Mouse (Mus musculus): ENCODE results near the gene Bmp2k. TPM values are rescaled to one million over a fixed set of nuclear protein-coding genes. Genes with fewer than 3 reads are reported as not detected.
A peak's percentile ranks its signal among the peaks of the same experiment; 100 is the strongest.

Bmp2k gene
- polyA plus RNA-seq, 1 experiment from 2014 or later, result 15.0 TPM

- ATAC-seq (ENCODE audit: insufficient read depth, low FRiP score, low read depth), result no peak; the same call in 1 of the 2 replicates
- WGBS, result 55% methylated on average over 8 of the region's 8 CpGs
- H3K36me3 ChIP-seq, result no peaks in the 10 kb centered on the region
- no peaks in the 10 kb centered on the region for H3K9me3 ChIP-seq
- H3K27me3 ChIP-seq (replicated peaks), result no peaks in the 10 kb centered on the region
- no peak overlapping the region for H3K27ac ChIP-seq
- no peak overlapping the region for H3K9ac ChIP-seq
- peaks cover 8% of the 10 kb centered on the region for H3K4me1 ChIP-seq
- no peak overlapping the region for H3K4me2 ChIP-seq
- H3K4me3 ChIP-seq (replicated peaks), result no peak overlapping the region
Measured at GRCm38 (mm10) chr5:96962252-96962933, 35.1 kb upstream of the Bmp2k start.

GRCm38 (mm10) chr5:96962934-96963301 is 34.6 kb upstream of the Bmp2k start:
- no peak overlapping the region for H3K4me2 ChIP-seq
- peaks cover 8% of the 10 kb centered on the region for H3K4me1 ChIP-seq
- no peaks in the 10 kb centered on the region for H3K9me3 ChIP-seq
- H3K27ac ChIP-seq, result no peak overlapping the region
- H3K36me3 ChIP-seq, result no peaks in the 10 kb centered on the region
- no peak overlapping the region for H3K9ac ChIP-seq
- 72% methylated on average over 6 of the region's 6 CpGs for WGBS
- ATAC-seq (ENCODE audit: insufficient read depth, low FRiP score, low read depth), result no peak
- H3K4me3 ChIP-seq (replicated peaks), result no peak overlapping the region
- no peaks in the 10 kb centered on the region for H3K27me3 ChIP-seq (replicated peaks)

GRCm38 (mm10) chr5:96964062-96965028 is 33.1 kb upstream of the Bmp2k start:
- Histone ChIP-seq H3K4me3 (replicated peaks) (0 out of 2 replicates have a peak overlapping the region, but pooled peaks have one; percentile 13), H3K27ac (peak overlapping the region; percentile 76), H3K36me3 (no peaks in the 10 kb centered on the region), H3K27me3 (replicated peaks) (no peaks in the 10 kb centered on the region), H3K4me2 (peak overlapping the region; percentile 44), H3K9me3 (no peaks in the 10 kb centered on the region), H3K4me1 (peaks cover 8% of the 10 kb centered on the region), H3K9ac (no peak overlapping the region)
- ATAC-seq (ENCODE audit: insufficient read depth, low FRiP score, low read depth), result 0 out of 2 replicates have a peak, but pooled peaks have one; percentile 34
- 10% methylated on average over 14 of the region's 14 CpGs for WGBS

- no peak overlapping the region for H3K9ac ChIP-seq
- WGBS, result 59% methylated on average over 2 of the region's 2 CpGs
- peaks cover 8% of the 10 kb centered on the region for H3K4me1 ChIP-seq
- ATAC-seq (ENCODE audit: insufficient read depth, low FRiP score, low read depth), result no peak
- no peak overlapping the region for H3K4me3 ChIP-seq (replicated peaks)
- H3K4me2 ChIP-seq, result peak overlapping the region; percentile 44
- no peaks in the 10 kb centered on the region for H3K36me3 ChIP-seq
- H3K27me3 ChIP-seq (replicated peaks), result no peaks in the 10 kb centered on the region
- peak overlapping the region; percentile 76 for H3K27ac ChIP-seq
- H3K9me3 ChIP-seq, result no peaks in the 10 kb centered on the region
Measured at GRCm38 (mm10) chr5:96965029-96965403, 32.5 kb upstream of the Bmp2k start.

GRCm38 (mm10) chr5:96965503-96965902 is 32.0 kb upstream of the Bmp2k start:
- no peak for ATAC-seq (ENCODE audit: insufficient read depth, low FRiP score, low read depth)
- no peak overlapping the region for H3K9ac ChIP-seq
- WGBS, result 86% methylated on average over 2 of the region's 2 CpGs

GRCm38 (mm10) chr5:96968628-96969027 is 28.9 kb upstream of the Bmp2k start:
- 37% methylated on average over 6 of the region's 6 CpGs for WGBS
- H3K9me3 ChIP-seq, result no peaks in the 10 kb centered on the region
- H3K4me1 ChIP-seq, result peaks cover 8% of the 10 kb centered on the region
- H3K4me2 ChIP-seq, result no peak overlapping the region
- H3K27ac ChIP-seq, result no peak overlapping the region
- no peak overlapping the region for H3K4me3 ChIP-seq (replicated peaks)
- H3K36me3 ChIP-seq, result no peaks in the 10 kb centered on the region
- no peaks in the 10 kb centered on the region for H3K27me3 ChIP-seq (replicated peaks)
- no peak for ATAC-seq (ENCODE audit: insufficient read depth, low FRiP score, low read depth)
- H3K9ac ChIP-seq, result no peak overlapping the region

More at GRCm38 (mm10) chr5:96965503-96965902, 32.0 kb upstream of the Bmp2k start:
- H3K27me3 ChIP-seq (replicated peaks), result no peaks in the 10 kb centered on the region
- H3K4me3 ChIP-seq (replicated peaks), result no peak overlapping the region
- H3K27ac ChIP-seq, result no peak overlapping the region
- no peaks in the 10 kb centered on the region for H3K36me3 ChIP-seq
- H3K4me2 ChIP-seq, result no peak overlapping the region
- peaks cover 8% of the 10 kb centered on the region for H3K4me1 ChIP-seq
- no peaks in the 10 kb centered on the region for H3K9me3 ChIP-seq

GRCm38 (mm10) chr5:96969032-96969431 is 28.5 kb upstream of the Bmp2k start:
- ATAC-seq (ENCODE audit: insufficient read depth, low FRiP score, low read depth), result no peak
- Histone ChIP-seq H3K27me3 (replicated peaks) (no peaks in the 10 kb centered on the region), H3K9me3 (no peaks in the 10 kb centered on the region), H3K4me1 (peaks cover 8% of the 10 kb centered on the region), H3K36me3 (no peaks in the 10 kb centered on the region), H3K9ac (no peak overlapping the region), H3K4me2 (no peak overlapping the region), H3K27ac (no peak overlapping the region), H3K4me3 (replicated peaks) (no peak overlapping the region)
- 69% methylated on average over 3 of the region's 3 CpGs for WGBS

- H3K9ac ChIP-seq, result no peak overlapping the region
- H3K4me3 ChIP-seq (replicated peaks), result no peak overlapping the region
- 66% methylated on average over 7 of the region's 7 CpGs for WGBS
- H3K27me3 ChIP-seq (replicated peaks), result no peaks in the 10 kb centered on the region
- H3K27ac ChIP-seq, result no peak overlapping the region
- no peak overlapping the region for H3K4me2 ChIP-seq
- H3K36me3 ChIP-seq, result no peaks in the 10 kb centered on the region
- H3K4me1 ChIP-seq, result 0 out of 2 replicates have a peak, but pooled peaks cover 2% of the 10 kb centered on the region
- H3K9me3 ChIP-seq, result no peaks in the 10 kb centered on the region
- no peak for ATAC-seq (ENCODE audit: insufficient read depth, low FRiP score, low read depth)
Measured at GRCm38 (mm10) chr5:96969705-96970471, 27.6 kb upstream of the Bmp2k start.

- Histone ChIP-seq H3K4me2 (no peak overlapping the region), H3K27ac (no peak overlapping the region), H3K4me1 (no peaks in the 10 kb centered on the region), H3K9me3 (no peaks in the 10 kb centered on the region), H3K4me3 (replicated peaks) (no peak overlapping the region), H3K9ac (no peak overlapping the region), H3K27me3 (replicated peaks) (no peaks in the 10 kb centered on the region), H3K36me3 (no peaks in the 10 kb centered on the region)
- ATAC-seq (ENCODE audit: insufficient read depth, low FRiP score, low read depth), result no peak
Measured at GRCm38 (mm10) chr5:96970472-96970848, 27.0 kb upstream of the Bmp2k start.

- WGBS, result 89% methylated on average over 5 of the region's 5 CpGs
- no peaks in the 10 kb centered on the region for H3K36me3 ChIP-seq
- H3K4me1 ChIP-seq, result no peaks in the 10 kb centered on the region
- H3K9ac ChIP-seq, result no peak overlapping the region
- H3K9me3 ChIP-seq, result no peaks in the 10 kb centered on the region
- H3K4me3 ChIP-seq (replicated peaks), result no peak overlapping the region
- H3K27me3 ChIP-seq (replicated peaks), result no peaks in the 10 kb centered on the region
- no peak overlapping the region for H3K4me2 ChIP-seq
- ATAC-seq (ENCODE audit: insufficient read depth, low FRiP score, low read depth), result no peak
- no peak overlapping the region for H3K27ac ChIP-seq
Measured at GRCm38 (mm10) chr5:96972474-96973130, 24.9 kb upstream of the Bmp2k start.

- WGBS, result 47% methylated on average over 3 of the region's 3 CpGs
- Histone ChIP-seq H3K27me3 (replicated peaks) (no peaks in the 10 kb centered on the region), H3K9ac (no peak overlapping the region), H3K4me1 (no peaks in the 10 kb centered on the region), H3K36me3 (no peaks in the 10 kb centered on the region), H3K4me3 (replicated peaks) (no peak overlapping the region), H3K27ac (no peak overlapping the region), H3K9me3 (no peaks in the 10 kb centered on the region), H3K4me2 (no peak overlapping the region)
- ATAC-seq (ENCODE audit: insufficient read depth, low FRiP score, low read depth), result no peak
Measured at GRCm38 (mm10) chr5:96973714-96974113, 23.8 kb upstream of the Bmp2k start.

Data from stomach, embryonic 15.5 days (tissue).